Mouse (Mus musculus): Measurements from ENCODE around the gene Hist1h3d. TPM values are rescaled to one million over a fixed set of nuclear protein-coding genes. Genes with fewer than 3 reads are reported as not detected.
A peak's percentile ranks its signal among the peaks of the same experiment; 100 is the strongest.

Gene Hist1h3d
- total RNA-seq (2014; fragmentation: Nextera tagmentation) = 524 and 556 TPM in 2 replicates
- total RNA-seq (2017) = 92.0 and 101 TPM in 2 replicates
- 3.7 and 9.6 TPM in 2 replicates for polyA plus RNA-seq (2012)

DNA sequence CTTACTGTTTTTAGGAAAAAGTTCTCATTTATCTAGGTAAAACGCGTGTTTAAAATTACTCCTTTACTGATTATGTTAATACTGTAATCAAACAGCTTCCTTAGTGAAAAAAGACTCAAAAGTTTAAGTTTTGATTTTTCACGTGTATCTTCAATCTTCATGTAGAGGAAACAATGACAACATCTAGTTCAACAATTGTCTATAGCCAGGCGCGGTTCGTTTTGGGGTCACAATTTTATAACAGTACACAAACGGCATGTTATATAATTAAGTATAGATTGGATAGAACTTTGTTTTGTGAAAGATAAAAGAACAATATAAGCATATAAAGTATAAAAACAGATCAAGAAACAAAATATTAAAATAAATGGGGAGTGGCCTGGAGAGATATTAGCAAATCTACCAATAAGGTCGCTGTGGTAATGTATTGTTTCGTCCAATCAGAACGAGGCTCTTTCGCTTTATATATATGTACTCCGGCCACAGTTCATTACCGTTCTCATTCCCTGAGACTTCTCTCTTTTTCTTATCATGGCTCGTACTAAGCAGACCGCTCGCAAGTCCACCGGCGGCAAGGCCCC lies at the start of gene Hist1h3d:
Gene Hist1h3d, plus strand, starts transcription at position 493 of the 581 bp plus-strand sequence.
- peaks cover 21% of the 10 kb centered on the region for H3K4me1 ChIP-seq (ENCODE audit: insufficient read depth, low read depth, low read length)
- H3K27me3 ChIP-seq (ENCODE audit: insufficient read depth, low read length) = no peaks in the 10 kb centered on the region
- peak; percentile 51 for DNase-seq (ENCODE audit: low spot score)
- no peaks in the 10 kb centered on the region for H3K9me3 ChIP-seq (replicated peaks)
- peak within 1 kb of the TSS; percentile 69 for H3K4me3 ChIP-seq (ENCODE audit: low read depth, low read length)
- peak; percentile 36; the same call in 1 of the 2 replicates for ATAC-seq (ENCODE audit: extremely low read depth, insufficient number of reproducible peaks, low FRiP score, poor library complexity, severe bottlenecking)
- H3K36me3 ChIP-seq (replicated peaks) = no peaks in the 10 kb centered on the region
- TF ChIP-seq GATA2 (IDR thresholded peaks at IDR 0.05; ENCODE audit: borderline replicate concordance, low read depth, low read length) = no peak
- no peak; the same call in 1 of the 2 replicates for TF ChIP-seq POLR2AphosphoS5 (IDR thresholded peaks at IDR 0.05; ENCODE audit: insufficient replicate concordance, low read depth, low read length)
- no peak for TF ChIP-seq TAL1 (conservative IDR thresholded peaks at IDR 0.05; ENCODE audit: low read depth, low read length)
- TF ChIP-seq GATA1 (IDR thresholded peaks at IDR 0.05; ENCODE audit: borderline replicate concordance, low read length) = no peak
- no peak for TF ChIP-seq CTCF (IDR thresholded peaks at IDR 0.05; ENCODE audit: low read depth, low read length)

DNA sequence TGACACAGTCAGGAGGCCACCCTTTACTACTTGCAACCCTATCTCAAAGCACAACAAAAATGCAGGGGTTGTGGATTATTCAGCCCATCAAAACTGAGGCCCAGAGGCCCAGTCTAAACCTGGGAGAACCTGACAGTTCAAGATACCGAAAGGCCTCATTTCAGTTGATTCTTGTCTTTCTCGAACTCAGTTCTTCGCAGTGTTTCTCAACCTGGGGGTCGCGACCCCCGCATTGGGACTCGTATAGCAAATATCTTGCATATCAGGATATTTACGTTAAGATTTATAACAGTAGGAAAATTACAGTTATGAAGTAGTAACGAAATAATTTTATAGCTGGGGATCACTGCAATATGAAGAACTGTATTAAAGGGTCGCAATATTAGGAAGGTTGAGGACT lies 49.7 kb upstream of the Hist1h3d start:
- peak overlapping the region; percentile 30; the same call in 1 of the 2 replicates for H3K4me3 ChIP-seq (ENCODE audit: low read depth, low read length)
- H3K9me3 ChIP-seq (replicated peaks) = no peaks in the 10 kb centered on the region
- TF ChIP-seq GATA2 (IDR thresholded peaks at IDR 0.05; ENCODE audit: borderline replicate concordance, low read depth, low read length) (no peak), TAL1 (conservative IDR thresholded peaks at IDR 0.05; ENCODE audit: low read depth, low read length) (no peak), GATA1 (IDR thresholded peaks at IDR 0.05; ENCODE audit: borderline replicate concordance, low read length) (no peak), CTCF (IDR thresholded peaks at IDR 0.05; ENCODE audit: low read depth, low read length) (no peak), POLR2AphosphoS5 (IDR thresholded peaks at IDR 0.05; ENCODE audit: insufficient replicate concordance, low read depth, low read length) (no peak)
- ATAC-seq (ENCODE audit: extremely low read depth, insufficient number of reproducible peaks, low FRiP score, poor library complexity, severe bottlenecking) (no peak), DNase-seq (ENCODE audit: low spot score) (no peak)
- H3K36me3 ChIP-seq (replicated peaks) = no peaks in the 10 kb centered on the region
- peaks cover 47% of the 10 kb centered on the region for H3K4me1 ChIP-seq (ENCODE audit: insufficient read depth, low read depth, low read length)
- H3K27me3 ChIP-seq (ENCODE audit: insufficient read depth, low read length) = no peaks in the 10 kb centered on the region

DNA sequence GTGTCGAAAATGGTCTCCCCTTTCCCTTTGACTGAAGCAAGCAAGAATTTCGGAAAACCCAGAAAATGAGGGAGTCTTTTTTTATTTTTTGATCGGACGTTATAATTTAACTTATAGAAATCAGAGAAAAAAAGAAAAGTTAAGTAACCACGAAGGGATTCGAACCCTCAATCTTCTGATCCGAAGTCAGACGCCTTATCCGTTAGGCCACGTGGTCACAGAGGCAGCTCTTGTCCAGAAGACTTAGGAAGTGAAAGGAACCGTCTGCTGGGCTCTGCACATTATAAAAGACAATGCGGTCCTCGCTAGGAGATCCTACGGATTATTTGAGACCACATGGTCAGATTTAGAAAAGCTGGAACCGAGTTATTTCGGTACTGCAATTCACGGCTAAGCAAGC lies 49.3 kb upstream of the Hist1h3d start:
- DNase-seq (ENCODE audit: low spot score) = no peak
- Histone ChIP-seq H3K4me1 (ENCODE audit: insufficient read depth, low read depth, low read length) (peaks cover 44% of the 10 kb centered on the region), H3K36me3 (replicated peaks) (no peaks in the 10 kb centered on the region), H3K4me3 (ENCODE audit: low read depth, low read length) (peak overlapping the region; percentile 52; the same call in 1 of the 2 replicates), H3K27me3 (ENCODE audit: insufficient read depth, low read length) (no peaks in the 10 kb centered on the region), H3K9me3 (replicated peaks) (no peaks in the 10 kb centered on the region)
- no peak for TF ChIP-seq TAL1 (conservative IDR thresholded peaks at IDR 0.05; ENCODE audit: low read depth, low read length)
- TF ChIP-seq GATA2 (IDR thresholded peaks at IDR 0.05; ENCODE audit: borderline replicate concordance, low read depth, low read length) = no peak
- TF ChIP-seq GATA1 (IDR thresholded peaks at IDR 0.05; ENCODE audit: borderline replicate concordance, low read length) = no peak
- TF ChIP-seq POLR2AphosphoS5 (IDR thresholded peaks at IDR 0.05; ENCODE audit: insufficient replicate concordance, low read depth, low read length) = no peak
- no peak for TF ChIP-seq CTCF (IDR thresholded peaks at IDR 0.05; ENCODE audit: low read depth, low read length)
- no peak for ATAC-seq (ENCODE audit: extremely low read depth, insufficient number of reproducible peaks, low FRiP score, poor library complexity, severe bottlenecking)

DNA sequence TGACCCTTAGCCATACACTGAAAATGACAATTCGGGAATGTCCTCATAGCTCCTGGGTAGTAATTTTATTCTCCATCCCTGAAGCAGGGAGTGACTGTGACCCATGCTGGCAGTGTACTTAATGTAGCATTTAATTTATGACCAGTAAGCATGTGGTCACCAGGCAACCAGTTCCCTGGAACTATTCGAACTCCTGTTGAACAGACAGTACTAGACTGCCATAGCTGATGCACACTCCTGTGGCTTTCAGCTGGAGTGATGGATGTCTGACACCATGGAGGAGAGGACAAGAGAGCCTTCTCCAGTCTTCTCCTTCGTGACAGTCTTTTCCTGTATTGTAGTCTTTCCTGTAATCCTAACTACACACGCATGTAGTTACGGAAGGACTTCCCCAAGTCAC lies 46.6 kb upstream of the Hist1h3d start:
- no peak for TF ChIP-seq POLR2AphosphoS5 (IDR thresholded peaks at IDR 0.05; ENCODE audit: insufficient replicate concordance, low read depth, low read length)
- TF ChIP-seq TAL1 (conservative IDR thresholded peaks at IDR 0.05; ENCODE audit: low read depth, low read length) = no peak
- no peak for TF ChIP-seq GATA2 (IDR thresholded peaks at IDR 0.05; ENCODE audit: borderline replicate concordance, low read depth, low read length)
- no peak for TF ChIP-seq GATA1 (IDR thresholded peaks at IDR 0.05; ENCODE audit: borderline replicate concordance, low read length)
- no peak for TF ChIP-seq CTCF (IDR thresholded peaks at IDR 0.05; ENCODE audit: low read depth, low read length)
- H3K36me3 ChIP-seq (replicated peaks) = no peaks in the 10 kb centered on the region
- DNase-seq (ENCODE audit: low spot score) = no peak
- no peaks in the 10 kb centered on the region for H3K27me3 ChIP-seq (ENCODE audit: insufficient read depth, low read length)
- ATAC-seq (ENCODE audit: extremely low read depth, insufficient number of reproducible peaks, low FRiP score, poor library complexity, severe bottlenecking) = no peak
- H3K4me3 ChIP-seq (ENCODE audit: low read depth, low read length) = no peak overlapping the region
- no peaks in the 10 kb centered on the region for H3K9me3 ChIP-seq (replicated peaks)
- H3K4me1 ChIP-seq (ENCODE audit: insufficient read depth, low read depth, low read length) = peaks cover 44% of the 10 kb centered on the region

DNA sequence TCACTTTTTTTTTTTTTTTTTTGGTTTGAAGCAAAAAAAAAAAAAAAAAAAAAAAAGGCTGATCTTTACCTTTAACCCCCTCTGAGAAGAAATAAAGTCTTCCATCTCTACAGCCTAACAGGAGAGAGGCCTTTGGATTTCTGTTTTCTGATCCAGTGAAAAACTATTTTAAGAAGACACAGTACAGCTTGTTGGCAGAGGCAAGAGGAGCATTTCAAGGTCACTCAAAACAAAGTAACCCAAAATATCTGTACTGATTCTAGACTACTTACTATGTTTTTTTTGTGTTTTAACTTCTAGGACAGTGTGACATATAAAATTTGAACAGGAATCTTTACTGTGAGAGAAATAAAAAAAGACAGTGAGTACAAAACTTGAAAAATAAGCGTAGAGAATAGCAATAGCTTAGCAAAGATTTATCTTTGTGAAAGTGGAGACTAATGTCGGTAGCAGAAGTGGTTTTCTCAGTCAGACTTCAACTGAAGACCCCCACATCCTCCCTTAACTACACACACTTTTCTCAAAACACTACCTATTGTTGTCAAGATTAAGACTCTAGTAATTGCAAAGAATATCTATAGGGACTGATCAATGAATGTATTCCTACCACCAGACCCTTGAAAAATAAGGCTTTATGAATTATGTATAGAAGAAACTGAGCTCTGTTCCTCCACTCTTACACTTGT lies 45.9 kb upstream of the Hist1h3d start:
- Histone ChIP-seq H3K4me3 (ENCODE audit: low read depth, low read length) (peak overlapping the region; percentile 35; the same call in 1 of the 2 replicates), H3K9me3 (replicated peaks) (no peaks in the 10 kb centered on the region), H3K27me3 (ENCODE audit: insufficient read depth, low read length) (no peaks in the 10 kb centered on the region), H3K4me1 (ENCODE audit: insufficient read depth, low read depth, low read length) (peaks cover 40% of the 10 kb centered on the region), H3K36me3 (replicated peaks) (no peaks in the 10 kb centered on the region)
- no peak for DNase-seq (ENCODE audit: low spot score)
- TF ChIP-seq POLR2AphosphoS5 (IDR thresholded peaks at IDR 0.05; ENCODE audit: insufficient replicate concordance, low read depth, low read length) = no peak
- no peak for TF ChIP-seq GATA2 (IDR thresholded peaks at IDR 0.05; ENCODE audit: borderline replicate concordance, low read depth, low read length)
- no peak for TF ChIP-seq CTCF (IDR thresholded peaks at IDR 0.05; ENCODE audit: low read depth, low read length)
- TF ChIP-seq TAL1 (conservative IDR thresholded peaks at IDR 0.05; ENCODE audit: low read depth, low read length) = no peak
- no peak for TF ChIP-seq GATA1 (IDR thresholded peaks at IDR 0.05; ENCODE audit: borderline replicate concordance, low read length)
- no peak for ATAC-seq (ENCODE audit: extremely low read depth, insufficient number of reproducible peaks, low FRiP score, poor library complexity, severe bottlenecking)
